Mouse (Mus musculus) lung, postnatal 0 days (tissue): ENCODE results near the gene AY358078. TPM values are rescaled to one million over a fixed set of nuclear protein-coding genes. Genes with fewer than 3 reads are reported as not detected.
"Not testable (repeated sequence)": the region's sequence is repeated elsewhere in the genome, so short reads cannot be mapped to it uniquely, and the experiment has no call there.

Experiments
- ATAC-seq: fragments of 200-750 bp; cut with Nextera tagmentation; 2 replicates; pipeline ENCODE4 v1.8.0; 2017; ENCODE audit warnings: moderate library complexity
- DNase-seq: peaks from one replicate; pipeline ENCODE4 v3.0.0-alpha.2; 2016; ENCODE audit warnings: low spot score
- H3K27ac ChIP-seq: fragments of 300-500 bp; sonication (generic); 2 replicates; pipeline ENCODE4 v1.5.1; 2014; ENCODE audit warnings: antibody characterized with exemption, mild to moderate bottlenecking, low read length, mixed read lengths
- H3K27me3 ChIP-seq: fragments of 300-500 bp; sonication (generic); replicated peaks from 2 replicates; pipeline ENCODE4 v1.6.1; 2014; ENCODE audit warnings: low read length, mixed read lengths; ENCODE audit not compliant: insufficient read depth
- H3K36me3 ChIP-seq: fragments of 300-500 bp; sonication (generic); 2 replicates; pipeline ENCODE4 v1.6.1; 2014; ENCODE audit warnings: low read length, mixed read lengths; ENCODE audit not compliant: insufficient read depth
- H3K4me1 ChIP-seq: fragments of 300-500 bp; sonication (generic); 2 replicates; pipeline ENCODE4 v1.6.1; 2014; ENCODE audit warnings: antibody characterized with exemption, low read depth, low read length, mixed read lengths; ENCODE audit not compliant: insufficient read depth
- H3K4me2 ChIP-seq: fragments of 300-500 bp; sonication (generic); replicated peaks from 2 replicates; pipeline ENCODE4 v1.6.1; 2014; ENCODE audit warnings: low read depth, mild to moderate bottlenecking, low read length, moderate library complexity, mixed read lengths
- H3K4me3 ChIP-seq: fragments of 300-500 bp; sonication (generic); 2 replicates; pipeline ENCODE4 v1.5.1; 2014; ENCODE audit warnings: low read depth, low read length
- H3K9ac ChIP-seq: fragments of 300-500 bp; sonication (generic); replicated peaks from 2 replicates; pipeline ENCODE4 v1.6.1; 2014; ENCODE audit warnings: low read depth, mild to moderate bottlenecking
- H3K9me3 ChIP-seq: fragments of 300-500 bp; sonication (generic); 2 replicates; pipeline ENCODE4 v1.6.1; 2016; ENCODE audit warnings: low read length, mixed read lengths
- CTCF ChIP-seq: IDR thresholded peaks from 2 replicates; pipeline ENCODE4 v1.5.1; 2016; ENCODE audit warnings: antibody characterized with exemption, mild to moderate bottlenecking
- EP300 ChIP-seq: IDR thresholded peaks from 2 replicates; pipeline ENCODE4 v1.6.1; 2016; ENCODE audit warnings: antibody characterized with exemption, mild to moderate bottlenecking, control low read depth
- WGBS: fragments of 180-500 bp; shearing (Covaris S2); extraction: QIAGEN DNeasy Blood & Tissue Kit; methylation state at CpG from one replicate; pipeline ENCODE4 v1.1.7; 2014; 5-methylcytosine and 5-hydroxymethylcytosine counted together
- microRNA-seq: library from miRNA; unstranded; fragments of <30 nt; microRNA quantifications from one replicate; pipeline ENCODE4, GENCODE M21; 2016
- polyA plus RNA-seq: library from polyadenylated mRNA; unstranded; fragments of >200 nt; fragmentation: Nextera tagmentation; extraction: Ambion mirVana; gene quantifications from 2 replicates; pipeline ENCODE4 v1.2.1, GENCODE M21; 2015

The AY358078 gene
- polyA plus RNA-seq, 1 experiment from 2014 or later = not detected

DNA sequence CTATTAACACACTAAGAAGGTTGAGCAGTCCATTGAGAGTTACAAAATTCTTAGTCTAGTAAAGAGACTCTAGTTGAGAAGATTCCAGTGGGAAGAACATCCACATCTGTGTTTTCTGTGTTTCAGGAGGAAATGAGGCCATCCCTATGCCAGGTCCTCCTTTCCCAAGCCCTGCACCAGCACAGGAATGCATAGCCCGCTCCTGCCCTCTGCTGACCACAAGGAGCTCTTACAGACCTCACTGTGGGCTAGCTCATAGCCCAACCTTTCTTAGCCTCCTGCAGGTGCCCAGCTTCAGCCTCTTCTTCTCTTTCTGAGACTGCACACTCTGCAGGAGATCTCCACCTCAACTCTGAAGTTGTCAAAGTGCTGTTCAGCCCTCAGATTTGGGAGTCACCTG is 63.8 kb downstream of the AY358078 start:
- not testable (repeated sequence) for H3K9me3 ChIP-seq, H3K4me3 ChIP-seq, H3K36me3 ChIP-seq, H3K27ac ChIP-seq, H3K9ac ChIP-seq, ATAC-seq, H3K4me1 ChIP-seq, H3K27me3 ChIP-seq, H3K4me2 ChIP-seq
- peak; percentile 61 for TF ChIP-seq CTCF
- WGBS = 0% methylated on average over 1 of the region's 1 CpGs
- DNase-seq = peak; percentile 7

DNA sequence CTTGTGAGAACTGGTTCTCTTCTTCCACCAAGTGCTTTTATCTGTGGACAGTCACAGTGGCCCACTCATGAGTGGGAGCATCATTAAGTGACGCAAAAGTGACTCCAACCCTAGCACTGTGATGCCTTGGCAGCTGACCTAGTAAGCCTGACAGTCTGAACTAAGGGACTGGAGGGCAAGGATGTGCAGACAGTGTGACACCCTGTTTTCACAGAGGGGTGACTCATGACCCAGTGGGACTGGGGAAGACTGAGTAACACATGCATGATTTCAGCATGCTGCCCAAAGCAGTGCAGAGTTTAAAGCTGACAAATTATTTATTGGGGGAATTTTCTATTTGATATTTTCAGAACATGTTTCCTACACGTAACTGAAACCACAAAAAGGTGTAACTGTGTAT is 70.9 kb downstream of the AY358078 start:
- Histone ChIP-seq H3K36me3 (no peaks in the 10 kb centered on the region), H3K9me3 (no peaks in the 10 kb centered on the region), H3K27ac (no peak overlapping the region), H3K27me3 (no peaks in the 10 kb centered on the region), H3K9ac (no peak overlapping the region), H3K4me3 (no peak overlapping the region), H3K4me1 (no peaks in the 10 kb centered on the region), H3K4me2 (no peak overlapping the region)
- DNase-seq (no peak), ATAC-seq (no peak)
- TF ChIP-seq EP300 = no peak
- 78% methylated on average over 2 of the region's 2 CpGs for WGBS

DNA sequence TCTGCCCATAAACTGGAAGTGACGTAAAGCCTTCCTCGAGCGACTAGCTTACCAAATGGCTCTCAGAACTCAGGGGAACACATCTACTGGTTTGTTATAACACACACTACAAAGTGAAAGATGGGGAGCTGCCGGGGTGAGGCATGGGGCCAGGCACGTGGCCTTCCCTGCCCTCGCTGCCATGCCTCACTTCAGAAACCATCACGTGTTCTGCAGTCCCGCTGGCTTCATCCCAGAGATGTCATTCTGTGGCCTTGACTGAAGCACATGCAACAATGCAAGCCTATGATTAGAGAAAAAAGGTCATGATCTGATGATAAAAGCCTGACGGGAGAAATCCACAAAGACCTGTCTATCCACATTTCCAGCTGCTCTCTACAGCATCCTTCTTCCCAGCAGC is 71.9 kb downstream of the AY358078 start:
- H3K4me1 ChIP-seq = no peaks in the 10 kb centered on the region
- ATAC-seq = no peak
- H3K9me3 ChIP-seq = no peaks in the 10 kb centered on the region
- H3K9ac ChIP-seq = no peak overlapping the region
- H3K4me3 ChIP-seq = no peak overlapping the region
- TF ChIP-seq CTCF (no peak), EP300 (no peak)
- H3K36me3 ChIP-seq = no peaks in the 10 kb centered on the region
- no peaks in the 10 kb centered on the region for H3K27me3 ChIP-seq
- no peak overlapping the region for H3K4me2 ChIP-seq
- no peak overlapping the region for H3K27ac ChIP-seq
- 61% methylated on average over 9 of the region's 9 CpGs for WGBS
- DNase-seq = no peak

Small RNAs within 50 kb of the gene (microRNA-seq; reads per million reads assigned to microRNA genes)
- not detected for gene Gm27375

Other genes with a start within 250 kb of the AY358078 start
- not detected in 2 replicates for gene Gm5622, start 247.3 kb upstream of the AY358078 start, polyA plus RNA-seq
- gene Gm17175, start 226.0 kb upstream of the AY358078 start, polyA plus RNA-seq = not detected in 2 replicates
- gene Gm17174, start 207.9 kb upstream of the AY358078 start, polyA plus RNA-seq = not detected in 2 replicates
- not detected in 2 replicates for gene Gm17078, start 188.7 kb upstream of the AY358078 start, polyA plus RNA-seq
- not detected in 2 replicates for gene Gm4181, start 164.4 kb upstream of the AY358078 start, polyA plus RNA-seq
- not detected in 2 replicates for gene Gm17079, start 104.6 kb upstream of the AY358078 start, polyA plus RNA-seq
- not detected in 2 replicates for gene Gm5800, start 82.9 kb upstream of the AY358078 start, polyA plus RNA-seq
- gene Ang4, start 26.5 kb upstream of the AY358078 start, polyA plus RNA-seq = not detected in 2 replicates
- 0.80 and 1.6 TPM in 2 replicates for gene Ear6, start 53.7 kb downstream of the AY358078 start, polyA plus RNA-seq
- gene Mettl17, start 84.8 kb downstream of the AY358078 start, polyA plus RNA-seq = 25.3 and 33.9 TPM in 2 replicates
- 3.7 and 3.8 TPM in 2 replicates for gene Slc39a2, start 92.8 kb downstream of the AY358078 start, polyA plus RNA-seq
- 94.9 and 103 TPM in 2 replicates for gene Ndrg2, start 114.1 kb downstream of the AY358078 start, polyA plus RNA-seq
- gene Tppp2, start 118.4 kb downstream of the AY358078 start, polyA plus RNA-seq = not detected in 2 replicates
- not detected in 2 replicates for gene Rnase13, start 122.7 kb downstream of the AY358078 start, polyA plus RNA-seq
- gene Arhgef40, start 184.7 kb downstream of the AY358078 start, polyA plus RNA-seq = 46.3 and 56.6 TPM in 2 replicates
- 0.66 and 0.96 TPM in 2 replicates for gene Tmem253, start 215.6 kb downstream of the AY358078 start, polyA plus RNA-seq
- 23.0 and 24.1 TPM in 2 replicates for gene Zfp219, start 220.7 kb downstream of the AY358078 start, polyA plus RNA-seq
- 0.08 TPM in 1 of 2 replicates, not detected in the other for gene Olfr221, start 242.4 kb downstream of the AY358078 start, polyA plus RNA-seq